Mouse (Mus musculus) liver, adult 10 weeks (tissue): ENCODE data around the gene Gm11985. TPM values are rescaled to one million over a fixed set of nuclear protein-coding genes. Genes with fewer than 3 reads are reported as not detected.

Source experiments
- polyA plus RNA-seq: library from polyadenylated mRNA; stranded (reverse); fragments of 350-450 nt; fragmentation: Illumina TruSeq; extraction: RNeasy Lipid Tissue Mini Kit (QIAGEN cat#74804); gene quantifications from one replicate; pipeline ENCODE4 v1.2.3, GENCODE M21; 2014; ENCODE audit warnings: low read depth, low replicate concordance

The Gm11985 gene
- not detected for polyA plus RNA-seq

DNA sequence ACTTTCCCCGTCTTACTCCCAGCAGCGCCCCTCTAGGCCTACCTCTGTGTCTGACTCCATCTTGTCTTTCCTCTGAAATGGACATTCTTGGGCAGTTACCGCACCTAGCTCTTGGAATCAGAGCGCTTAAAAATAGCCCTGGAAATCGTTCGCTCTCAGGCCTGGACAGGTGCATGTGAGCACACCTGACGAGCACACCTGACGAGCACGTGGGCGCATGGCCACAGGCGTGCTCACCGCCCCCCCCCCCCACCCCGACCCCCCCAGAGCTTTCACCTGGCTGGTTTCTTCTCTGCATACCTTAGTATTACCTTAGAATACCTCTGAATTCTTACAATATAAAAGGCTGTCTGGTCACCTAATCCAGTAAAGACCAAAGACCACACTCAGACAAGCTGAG is at the start of gene Gm11985:
Gene Gm11985 (minus strand): TSS at position 101 of the 400 bp plus-strand sequence.

DNA sequence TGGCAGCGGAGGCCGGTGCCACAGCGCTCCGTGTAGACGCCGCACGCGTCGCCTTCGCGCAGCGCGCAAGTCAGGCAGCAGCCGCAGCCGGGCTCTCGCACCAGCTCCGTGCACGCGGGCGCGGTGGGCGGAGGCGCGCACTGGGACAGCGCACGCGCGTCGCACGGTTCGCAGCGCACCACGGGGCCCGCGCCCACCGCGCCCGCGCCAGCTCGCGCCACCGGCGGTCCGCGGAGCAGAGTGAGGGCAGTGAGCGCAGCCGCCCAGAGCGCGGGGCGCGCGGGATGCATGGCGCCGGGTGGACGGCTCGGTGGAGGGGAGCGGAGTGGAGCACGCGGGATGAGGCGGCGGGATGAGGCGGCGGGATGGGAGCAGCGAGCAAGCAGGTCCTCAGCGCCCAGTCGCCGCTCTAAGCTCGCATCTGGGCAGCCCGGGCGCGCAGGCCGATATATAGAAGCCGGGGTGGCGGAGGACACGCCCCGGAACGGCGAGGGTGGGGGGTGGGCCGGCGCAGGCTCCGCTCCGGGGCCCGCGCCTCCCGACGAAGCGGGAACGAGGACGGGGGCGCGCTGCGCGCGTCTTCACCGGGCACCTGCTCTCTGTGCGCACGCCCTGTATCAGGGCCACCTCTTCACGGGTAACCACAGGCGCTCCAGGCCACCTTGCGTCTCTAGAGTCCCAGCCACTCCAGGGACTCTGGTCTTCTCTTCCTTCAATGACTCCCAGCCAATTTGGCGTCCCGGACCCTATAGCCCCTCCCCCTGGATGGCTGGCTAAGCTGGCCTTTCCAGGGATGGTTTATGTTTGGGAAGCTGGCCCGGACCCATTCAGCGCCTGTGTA is 25.4 kb upstream of the Gm11985 start, which contains the start of gene Igfbp3:
Gene Igfbp3 (minus strand): TSS at position 423 of the 841 bp plus-strand sequence.

GRCm38 (mm10) chr11:7197491-7197941 is 9.1 kb upstream of the Gm11985 start, which contains the start of gene Igfbp1:
TSS of gene Igfbp1 (plus strand) at chr11:7197782.

Other genes starting within 250 kb of the Gm11985 start
- not detected for gene Adcy1, start 125.1 kb downstream of the Gm11985 start, polyA plus RNA-seq
- gene Igfbp1, start 9.2 kb upstream of the Gm11985 start, polyA plus RNA-seq = 156 TPM
- gene Igfbp3, start 25.4 kb upstream of the Gm11985 start, polyA plus RNA-seq = 13.4 TPM